Mouse (Mus musculus) midbrain, postnatal 0 days (tissue): ENCODE measurements at regions not wholly inside any gene's neighbourhood (a gene's known extent, or its start where the extent isn't known, plus 50 kb on each side); places are given as distances from the start of the nearest gene placed in this dataset.

Experiments
- ATAC-seq: fragments of 200-750 bp; cut with Nextera tagmentation; 2 replicates; pipeline ENCODE4 v1.8.0; 2017; ENCODE audit warnings: moderate number of reproducible peaks, mild to moderate bottlenecking, moderate TSS enrichment, moderate library complexity; ENCODE audit not compliant: low FRiP score
- DNase-seq: peaks from one replicate; pipeline ENCODE4 v3.0.0-alpha.2; 2015; ENCODE audit warnings: low spot score
- H3K27ac ChIP-seq: fragments of 300-500 bp; sonication (generic); 2 replicates; pipeline ENCODE4 v1.5.1; 2014; ENCODE audit warnings: low read depth, mild to moderate bottlenecking, low read length, mixed read lengths
- H3K27me3 ChIP-seq: fragments of 300-500 bp; sonication (generic); 2 replicates; pipeline ENCODE4 v1.6.1; 2014; ENCODE audit warnings: low read length, control low read depth, mixed read lengths; ENCODE audit not compliant: insufficient read depth
- H3K36me3 ChIP-seq: fragments of 300-500 bp; sonication (generic); 2 replicates; pipeline ENCODE4 v1.6.1; 2014; ENCODE audit warnings: low read length, control low read depth, mixed read lengths; ENCODE audit not compliant: insufficient read depth
- H3K4me1 ChIP-seq: fragments of 300-500 bp; sonication (generic); 2 replicates; pipeline ENCODE4 v1.6.1; 2014; ENCODE audit warnings: mild to moderate bottlenecking, control low read depth, antibody characterized with exemption, low read length, mixed read lengths; ENCODE audit not compliant: insufficient read depth
- H3K4me2 ChIP-seq: fragments of 300-500 bp; sonication (generic); 2 replicates; pipeline ENCODE4 v1.6.1; 2014; ENCODE audit warnings: low read depth, mild to moderate bottlenecking, low read length, mixed read lengths; ENCODE audit not compliant: poor library complexity, severe bottlenecking
- H3K4me3 ChIP-seq: fragments of 300-500 bp; sonication (generic); 2 replicates; pipeline ENCODE4 v1.5.1; 2014; ENCODE audit warnings: low read depth, mild to moderate bottlenecking, low read length, moderate library complexity
- H3K9ac ChIP-seq: fragments of 300-500 bp; sonication (generic); replicated peaks from 2 replicates; pipeline ENCODE4 v1.6.1; 2014; ENCODE audit warnings: mild to moderate bottlenecking, low read length, moderate library complexity, mixed read lengths; ENCODE audit not compliant: poor library complexity, severe bottlenecking
- H3K9me3 ChIP-seq: fragments of 300-500 bp; sonication (generic); 2 replicates; pipeline ENCODE4 v1.6.1; 2016; ENCODE audit warnings: low read length, control low read depth
- CTCF ChIP-seq: IDR thresholded peaks from 2 replicates; pipeline ENCODE4 v1.5.1; 2016; ENCODE audit warnings: antibody characterized with exemption, mild to moderate bottlenecking
- WGBS: fragments of 180-500 bp; shearing (Covaris S2); extraction: QIAGEN DNeasy Blood & Tissue Kit; methylation state at CpG from one replicate; pipeline ENCODE4 v1.1.7; 2014; 5-methylcytosine and 5-hydroxymethylcytosine counted together

- 46% methylated on average over 4 of the region's 4 CpGs for WGBS
- Histone ChIP-seq H3K4me2 (no peak overlapping the region), H3K27me3 (no peaks in the 10 kb centered on the region), H3K4me3 (no peak overlapping the region), H3K4me1 (no peaks in the 10 kb centered on the region), H3K27ac (no peak overlapping the region), H3K36me3 (no peaks in the 10 kb centered on the region), H3K9me3 (no peaks in the 10 kb centered on the region), H3K9ac (no peak overlapping the region)
- ATAC-seq (no peak), DNase-seq (no peak)
- no peak for TF ChIP-seq CTCF
Observed at GRCm38 (mm10) chr3:4744003-4744402, 1006.6 kb upstream of the Gm8797 start.

GRCm38 (mm10) chr3:4744611-4745010, 1006.0 kb upstream of the Gm8797 start:
- no peak overlapping the region for H3K4me2 ChIP-seq
- H3K4me1 ChIP-seq = no peaks in the 10 kb centered on the region
- no peaks in the 10 kb centered on the region for H3K27me3 ChIP-seq
- no peak for ATAC-seq
- no peaks in the 10 kb centered on the region for H3K9me3 ChIP-seq
- no peak for TF ChIP-seq CTCF
- no peak overlapping the region for H3K27ac ChIP-seq
- no peaks in the 10 kb centered on the region for H3K36me3 ChIP-seq
- H3K9ac ChIP-seq = no peak overlapping the region
- no peak for DNase-seq
- H3K4me3 ChIP-seq = no peak overlapping the region
- 93% methylated on average over 6 of the region's 6 CpGs for WGBS

- 94% methylated on average over 2 of the region's 2 CpGs for WGBS
- peak; percentile 31 for TF ChIP-seq CTCF
- no peaks in the 10 kb centered on the region for H3K9me3 ChIP-seq
- no peaks in the 10 kb centered on the region for H3K27me3 ChIP-seq
- no peak overlapping the region for H3K4me2 ChIP-seq
- no peak overlapping the region for H3K9ac ChIP-seq
- DNase-seq (no peak), ATAC-seq (no peak)
- no peaks in the 10 kb centered on the region for H3K4me1 ChIP-seq
- no peak overlapping the region for H3K27ac ChIP-seq
- H3K36me3 ChIP-seq = no peaks in the 10 kb centered on the region
- no peak overlapping the region for H3K4me3 ChIP-seq
Observed at GRCm38 (mm10) chr3:4756099-4756498, 994.5 kb upstream of the Gm8797 start.

- Histone ChIP-seq H3K4me3 (no peak overlapping the region), H3K4me2 (no peak overlapping the region), H3K9me3 (no peaks in the 10 kb centered on the region), H3K27ac (no peak overlapping the region), H3K27me3 (no peaks in the 10 kb centered on the region), H3K4me1 (no peaks in the 10 kb centered on the region), H3K36me3 (no peaks in the 10 kb centered on the region), H3K9ac (no peak overlapping the region)
- DNase-seq (no peak), ATAC-seq (no peak)
- TF ChIP-seq CTCF = no peak
- 87% methylated on average over 1 of the region's 1 CpGs for WGBS
Observed at GRCm38 (mm10) chr3:4757113-4757512, 993.5 kb upstream of the Gm8797 start.

GRCm38 (mm10) chr3:4763076-4763475, 987.5 kb upstream of the Gm8797 start:
- Histone ChIP-seq H3K4me1 (no peaks in the 10 kb centered on the region), H3K4me2 (no peak overlapping the region), H3K9ac (no peak overlapping the region), H3K9me3 (no peaks in the 10 kb centered on the region), H3K27me3 (no peaks in the 10 kb centered on the region), H3K36me3 (no peaks in the 10 kb centered on the region), H3K27ac (no peak overlapping the region), H3K4me3 (no peak overlapping the region)
- whole genome bisulfite sequencing = 88% methylated on average over 2 of the region's 2 CpGs
- DNase-seq (no peak), ATAC-seq (no peak)
- no peak for TF ChIP-seq CTCF

- ATAC-seq (no peak), DNase-seq (no peak)
- Histone ChIP-seq H3K36me3 (no peaks in the 10 kb centered on the region), H3K4me3 (no peak overlapping the region), H3K4me1 (no peaks in the 10 kb centered on the region), H3K9me3 (peaks cover 1% of the 10 kb centered on the region; the same call in 1 of the 2 replicates), H3K27me3 (no peaks in the 10 kb centered on the region), H3K9ac (no peak overlapping the region), H3K4me2 (no peak overlapping the region), H3K27ac (no peak overlapping the region)
- no peak for TF ChIP-seq CTCF
Observed at GRCm38 (mm10) chr3:4776632-4777031, 974.0 kb upstream of the Gm8797 start.

GRCm38 (mm10) chr3:4785160-4785559, 965.4 kb upstream of the Gm8797 start:
- DNase-seq = no peak
- TF ChIP-seq CTCF = no peak

More at GRCm38 (mm10) chr3:4785160-4785559, 965.4 kb upstream of the Gm8797 start:
- Histone ChIP-seq H3K4me3 (no peak overlapping the region), H3K36me3 (no peaks in the 10 kb centered on the region), H3K27ac (no peak overlapping the region), H3K4me1 (no peaks in the 10 kb centered on the region), H3K4me2 (no peak overlapping the region), H3K9me3 (no peaks in the 10 kb centered on the region), H3K9ac (no peak overlapping the region), H3K27me3 (no peaks in the 10 kb centered on the region)
- WGBS = 46% methylated on average over 1 of the region's 1 CpGs
- ATAC-seq = no peak
